Mouse (Mus musculus): Measurements from ENCODE around the gene Trim16.
A peak's percentile ranks its signal among the peaks of the same experiment; 100 is the strongest.

Trim16 gene

DNA sequence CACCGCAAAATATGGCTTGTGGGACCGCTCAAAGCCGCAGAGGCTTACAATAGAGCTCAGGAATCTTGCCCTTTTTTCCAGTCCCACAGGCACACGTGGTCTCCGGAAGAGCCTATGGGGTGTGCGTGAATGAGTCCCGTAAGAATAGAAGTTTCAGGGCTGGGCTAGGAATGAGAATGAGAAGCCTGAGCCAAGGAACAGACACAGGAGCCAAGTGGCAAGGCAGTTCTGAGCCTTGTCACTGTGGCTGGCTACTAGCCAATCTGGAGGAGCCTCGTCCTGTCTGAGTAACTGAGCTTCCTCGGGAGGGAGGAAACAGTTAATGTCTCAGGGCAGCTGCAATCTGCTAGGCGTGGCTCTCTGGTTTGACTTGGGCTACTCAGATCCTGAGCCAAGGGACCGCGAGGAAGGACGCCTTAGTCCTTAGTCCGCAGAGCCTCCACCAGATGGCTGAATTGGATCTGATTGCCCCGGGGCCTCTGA is at the start of gene Trim16:
Gene Trim16, plus strand, starts transcription at position 173 of the 483 bp plus-strand sequence.
- DNase-seq, result peak; percentile 76 to 85

DNA sequence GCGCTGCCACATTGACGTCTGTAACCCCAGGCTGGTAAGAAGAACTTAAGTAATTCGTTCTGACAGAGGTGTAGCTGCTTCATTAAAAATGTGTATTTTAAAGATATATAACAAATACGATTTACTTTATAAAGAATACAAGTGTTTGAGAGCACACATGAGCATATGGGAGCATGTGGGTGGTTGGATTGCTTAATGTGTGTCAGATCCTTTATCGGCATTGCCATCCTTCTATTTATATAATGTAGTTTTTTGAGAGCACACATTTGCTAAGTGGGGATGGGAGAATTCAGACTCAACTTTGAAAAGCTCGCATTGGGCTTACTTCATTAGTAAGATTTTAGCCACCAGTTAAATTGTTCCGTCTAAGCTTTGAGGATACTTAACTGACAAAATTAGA is 43.5 kb upstream of the Trim16 start:
- DNase-seq, result no peak

DNA sequence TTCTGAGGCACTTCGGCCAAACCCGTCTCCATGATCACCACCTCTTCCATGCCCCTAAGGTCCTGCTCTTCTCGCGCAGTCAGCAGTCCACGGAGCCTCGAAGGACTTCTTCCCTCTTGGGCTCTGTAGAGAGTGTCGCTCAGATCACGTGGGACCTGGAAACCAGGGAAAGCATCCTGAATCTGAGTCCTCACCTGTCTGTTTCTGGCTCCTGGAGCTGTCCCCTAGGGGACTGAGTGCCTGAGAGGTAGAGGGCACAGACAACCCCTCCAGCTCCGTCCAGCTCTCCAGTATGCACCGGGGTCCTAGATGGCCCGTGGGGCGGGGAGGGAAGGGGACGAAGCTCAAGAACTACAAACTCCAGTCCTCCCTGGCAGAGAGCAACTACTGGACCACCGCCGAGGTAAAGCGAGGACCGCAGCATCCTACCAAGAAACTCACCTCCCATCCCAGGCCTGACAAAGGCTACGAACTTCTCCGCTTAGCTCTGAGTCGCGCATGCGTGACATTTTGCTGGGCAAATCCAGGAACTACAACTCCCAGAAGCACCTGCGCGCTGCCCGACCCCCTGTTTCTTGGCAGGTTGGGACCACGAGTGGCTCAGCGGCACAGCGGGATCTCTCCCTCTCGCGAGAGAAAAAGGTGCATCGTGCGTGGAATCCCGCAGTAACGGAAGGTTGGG is 31.0 kb upstream of the Trim16 start, which contains the start of gene Zfp286:
Gene Zfp286, minus strand, starts transcription at position 528 of the 682 bp plus-strand sequence.
- DNase-seq, result peak; percentile 90 to 94

- DNase-seq, result no peak
These were observed 30.5 kb upstream of the Trim16 start for GRCm38 (mm10) chr11:62789617-62789936.

DNA sequence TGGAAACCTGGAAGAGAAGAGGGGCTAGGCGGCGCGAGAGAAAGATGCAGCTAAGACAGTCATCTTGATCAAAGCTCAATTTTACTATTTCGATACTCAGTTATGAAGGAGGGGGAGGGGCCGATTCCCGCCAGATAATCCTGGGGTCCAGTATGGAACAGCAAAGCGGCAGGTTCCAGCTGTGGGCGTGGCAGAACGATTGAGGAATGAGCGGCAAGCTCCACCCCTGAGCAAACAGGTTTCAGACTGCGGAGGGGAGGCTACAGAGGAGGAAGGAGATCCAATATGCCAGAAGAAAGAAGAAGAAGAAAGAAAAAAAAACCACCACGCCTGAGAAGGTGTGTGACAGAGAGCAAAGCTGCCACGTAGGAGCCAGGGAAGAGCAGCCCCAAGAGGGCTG is 15.9 kb upstream of the Trim16 start:
- no peak for DNase-seq

- DNase-seq, result no peak
These were observed 12.1 kb upstream of the Trim16 start for GRCm38 (mm10) chr11:62807965-62808364.

- peak; percentile 56 to 60 for DNase-seq
These were observed 10.8 kb upstream of the Trim16 start for GRCm38 (mm10) chr11:62809201-62809600.

DNA sequence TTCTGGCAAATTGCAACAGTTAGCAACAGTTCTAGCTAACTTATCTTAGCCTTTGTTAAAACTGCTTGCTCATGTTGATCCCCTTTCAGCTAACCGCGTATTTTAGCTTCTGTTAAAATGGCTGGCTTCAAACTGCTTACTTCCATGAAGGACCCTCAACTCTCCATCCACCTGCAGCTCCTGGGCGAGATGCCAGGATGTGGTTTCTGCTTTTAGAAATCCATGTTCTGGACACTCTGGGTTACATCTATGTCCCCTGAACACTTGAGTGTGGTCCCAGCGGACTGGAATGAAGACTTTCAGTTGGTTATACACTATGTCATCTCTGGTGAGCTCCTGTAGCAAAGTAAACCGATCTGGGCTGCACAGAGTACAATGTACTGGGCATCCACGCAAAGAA is 7.8 kb upstream of the Trim16 start:
- no peak for DNase-seq

DNA sequence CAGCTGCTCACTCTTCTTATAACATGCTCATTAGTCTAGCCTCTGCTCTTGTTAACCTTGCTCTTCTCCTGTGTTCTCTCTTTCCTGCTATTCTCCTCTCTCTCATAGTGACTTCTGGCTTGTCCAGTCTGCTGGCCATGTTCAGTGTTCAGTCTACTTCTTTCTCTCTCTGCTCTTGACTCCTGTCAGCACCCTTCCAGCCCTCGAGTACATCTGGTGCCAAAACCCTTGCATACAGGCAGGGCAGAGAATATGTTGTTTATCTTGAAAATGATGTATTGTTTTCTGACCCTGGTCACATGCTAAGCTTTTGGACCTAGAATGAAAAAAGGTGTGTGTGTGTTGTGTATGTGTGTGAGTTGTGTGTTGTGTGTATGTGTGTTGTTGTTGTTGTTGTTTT is 6.5 kb upstream of the Trim16 start:
- DNase-seq, result no peak

DNA sequence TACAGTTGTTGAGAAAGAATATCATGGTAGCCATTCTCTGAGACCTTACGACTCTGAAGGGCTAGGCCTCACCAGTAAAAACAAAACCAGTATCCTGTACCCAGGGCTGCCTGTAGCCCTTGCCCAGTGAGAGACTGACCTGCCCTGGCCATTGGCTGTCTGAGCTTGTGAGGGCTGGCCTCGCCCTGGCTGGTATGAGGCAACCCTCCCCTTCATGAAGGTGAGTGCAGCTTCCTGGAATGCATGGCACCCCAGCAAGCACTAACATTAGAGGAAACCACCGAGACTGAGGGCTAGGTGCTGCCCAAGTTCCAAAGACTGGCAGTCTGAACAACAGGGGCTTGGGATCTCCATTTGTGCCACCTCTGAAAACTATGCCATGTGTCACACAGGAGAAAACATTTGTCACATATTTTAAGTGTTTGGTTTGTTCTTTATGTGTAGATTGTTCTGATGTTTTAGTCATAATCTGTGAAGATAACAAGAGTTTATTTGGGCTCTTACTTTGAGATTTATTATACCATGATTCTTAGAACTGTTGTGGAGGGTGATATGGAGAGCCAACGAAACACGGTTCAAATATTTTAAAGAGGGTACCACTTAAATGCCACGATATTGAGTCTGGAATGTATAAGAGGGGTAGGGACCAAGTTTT is 5.9 kb upstream of the Trim16 start:
- peak; percentile 11 to 21 for DNase-seq

GRCm38 (mm10) chr11:62814625-62815024 is 5.4 kb upstream of the Trim16 start:
- no peak for DNase-seq

DNA sequence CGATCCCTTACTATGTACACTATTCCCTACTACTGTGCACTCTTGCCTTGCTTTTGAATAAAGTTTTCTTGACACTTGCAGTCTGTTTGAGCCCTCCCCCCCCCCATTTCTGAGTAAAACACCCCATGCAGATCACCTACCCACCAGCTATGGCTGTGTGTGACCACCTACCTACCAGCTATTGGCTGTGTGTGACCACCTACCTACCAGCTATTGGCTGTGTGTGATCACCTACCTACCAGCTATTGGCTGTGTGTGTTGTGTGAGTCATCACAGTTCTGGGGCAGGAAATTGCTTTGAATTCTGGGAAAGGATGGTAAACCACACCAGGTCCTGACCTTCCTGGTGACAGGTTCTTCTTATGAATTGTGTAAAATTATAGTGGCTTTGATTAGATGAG is 4.6 kb upstream of the Trim16 start:
- DNase-seq, result no peak

GRCm38 (mm10) chr11:62816591-62816990 is 3.4 kb upstream of the Trim16 start:
- DNase-seq, result no peak

- DNase-seq, result peak in 1 of 2 experiments; percentile 9
These were observed 858 bp upstream of the Trim16 start for GRCm38 (mm10) chr11:62819059-62819686.

- DNase-seq, result peak; percentile 36 to 58
These were observed 818 bp downstream of the Trim16 start for GRCm38 (mm10) chr11:62820661-62821437.

GRCm38 (mm10) chr11:62821893-62822292 is 1.9 kb downstream of the Trim16 start:
- peak; percentile 42 to 58 for DNase-seq

GRCm38 (mm10) chr11:62824211-62824610 is 4.2 kb downstream of the Trim16 start:
- DNase-seq, result peak in 1 of 2 experiments; percentile 9

DNA sequence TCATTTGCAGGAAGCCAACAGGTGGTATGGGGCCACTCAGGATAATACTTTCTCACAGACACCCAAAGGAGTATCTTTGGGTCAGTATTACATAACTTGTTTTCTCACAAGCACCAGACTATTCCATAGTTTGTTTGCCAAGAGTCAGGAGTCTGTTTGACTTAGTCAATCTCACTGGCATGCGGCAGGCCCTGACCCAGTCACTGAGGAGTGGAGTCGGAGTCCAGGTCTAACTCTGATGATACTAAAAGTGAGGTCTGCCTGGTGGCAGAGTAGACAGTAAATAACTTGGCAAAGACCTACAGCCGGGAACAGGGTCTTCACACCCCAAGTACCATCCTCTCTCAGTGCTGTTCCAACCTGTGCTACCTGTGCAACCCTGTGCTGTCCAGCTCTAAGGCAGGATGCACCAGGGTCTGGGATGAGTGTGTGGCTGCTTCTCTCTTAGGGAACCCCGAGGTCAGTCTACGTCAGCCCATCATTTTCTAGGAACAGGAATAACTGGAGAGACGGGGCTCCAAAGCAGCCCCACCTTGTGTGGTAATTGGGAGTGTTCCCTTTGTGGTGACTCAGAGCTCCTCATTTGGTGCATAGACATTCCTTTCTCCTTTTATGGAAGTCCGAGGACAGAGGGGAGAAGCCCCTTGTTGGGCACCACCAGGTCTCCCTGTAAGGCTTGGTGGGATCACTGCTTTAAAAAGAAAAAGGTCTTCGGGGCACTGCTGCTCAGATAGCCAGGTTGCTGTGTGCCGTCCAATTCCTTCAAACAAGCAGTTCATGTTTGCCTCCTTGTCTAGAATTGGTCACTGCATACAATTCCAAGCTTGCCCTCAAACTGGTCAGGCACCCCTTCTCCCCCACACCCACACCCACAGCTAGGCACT is 5.4 kb downstream of the Trim16 start:
- no peak for DNase-seq

- peak; percentile 34 to 60 for DNase-seq
These were observed 6.2 kb downstream of the Trim16 start for GRCm38 (mm10) chr11:62826106-62826733.

DNA sequence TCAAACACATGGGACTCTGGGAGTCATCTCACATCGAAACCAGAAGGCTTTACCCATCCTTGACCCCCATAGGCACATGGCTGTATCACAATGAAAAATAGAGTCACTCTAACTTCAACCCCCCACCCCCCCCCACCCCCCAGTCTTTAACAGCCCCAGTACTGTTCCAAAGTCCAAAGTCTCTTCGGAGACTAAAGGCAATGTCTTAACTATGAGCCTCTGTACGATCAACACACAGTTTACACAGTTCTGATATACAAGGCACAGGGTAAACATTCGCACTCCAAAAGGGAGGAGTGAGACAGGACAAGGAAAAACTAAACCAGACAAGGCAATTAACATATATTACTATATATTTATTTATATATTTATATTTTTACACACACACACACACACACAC is 7.1 kb downstream of the Trim16 start:
- DNase-seq, result no peak

DNA sequence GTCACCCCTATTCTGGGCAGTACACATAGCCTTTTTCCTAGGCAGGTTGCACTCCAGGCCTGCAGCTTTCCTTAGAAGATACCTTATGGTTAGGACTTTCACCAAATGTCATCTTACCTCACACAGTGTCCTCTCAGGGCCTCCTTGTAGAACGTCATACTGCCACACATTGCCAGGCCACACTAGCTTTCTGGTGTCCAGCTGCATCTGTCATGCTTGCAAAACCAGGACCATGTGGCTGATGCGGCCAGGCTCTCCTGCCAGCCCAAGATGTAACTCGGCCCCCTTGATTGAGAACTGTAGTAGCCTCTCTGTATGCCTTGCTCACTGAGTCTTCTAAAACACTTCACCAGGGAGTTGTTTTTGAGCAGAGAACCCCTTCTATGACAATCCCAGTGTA is 7.9 kb downstream of the Trim16 start:
- DNase-seq, result no peak

GRCm38 (mm10) chr11:62830387-62830786 is 10.4 kb downstream of the Trim16 start:
- DNase-seq, result no peak
